Mouse (Mus musculus) left cerebral cortex, adult 8-10 months (tissue): ENCODE data around the gene Tpgs1. TPM values are rescaled to one million over a fixed set of nuclear protein-coding genes. Genes with fewer than 3 reads are reported as not detected.
A peak's percentile ranks its signal among the peaks of the same experiment; 100 is the strongest.

ENCODE experiments used
- DNase-seq, 2 experiments: peaks; one replicate each; pipeline ENCODE4 v3.0.0; 2022; ENCODE audit warnings: low spot score in 2 of 2
- total RNA-seq, 4 experiments: library from RNA; stranded (reverse); gene quantifications; 2 replicates each; pipeline ENCODE4 v1.2.4; 2022

Gene Tpgs1
- total RNA-seq, 4 experiments from 2014 or later: 65.1 to 74.5 (median 69.8) TPM

DNA sequence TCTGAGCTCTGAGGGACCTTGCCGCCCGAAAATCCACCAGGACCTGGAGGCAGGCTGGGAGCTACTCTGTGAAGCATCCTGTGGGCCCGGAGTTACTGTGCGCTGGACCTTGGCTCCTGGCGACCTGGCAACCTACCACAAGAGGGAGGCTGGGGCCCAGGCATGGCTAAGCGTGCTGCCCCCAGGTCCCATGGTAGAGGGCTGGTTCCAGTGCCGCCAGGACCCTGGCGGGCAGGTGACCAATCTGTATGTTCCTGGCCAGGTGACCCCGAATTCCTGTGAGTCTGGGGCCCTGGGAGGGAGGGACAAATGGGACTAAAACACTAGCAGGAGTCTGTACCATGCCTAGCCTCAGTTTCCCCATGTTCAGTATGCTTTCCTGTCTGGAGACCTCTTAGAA, 2.7 kb upstream of the Tpgs1 start:
- DNase-seq: no peak

DNA sequence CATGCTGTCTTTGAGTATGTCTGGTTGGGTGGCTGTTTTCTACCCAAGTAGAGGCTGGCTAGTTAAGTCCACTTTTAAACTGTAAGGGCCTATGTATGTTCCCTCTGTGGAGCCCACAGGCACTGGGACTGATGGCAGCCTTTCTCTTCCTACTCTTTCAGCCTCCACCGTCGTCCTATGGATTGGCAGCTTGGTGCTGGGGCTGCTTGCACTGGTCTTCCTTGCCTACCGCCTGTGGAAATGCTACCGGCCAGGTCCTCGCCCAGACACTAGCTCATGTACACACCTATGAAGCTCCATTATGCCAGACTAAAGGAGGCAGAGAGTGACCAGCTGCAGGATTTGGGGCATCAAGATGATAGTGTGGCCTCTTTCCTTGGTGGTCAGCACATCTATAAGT, 1.1 kb upstream of the Tpgs1 start:
- no peak for DNase-seq

DNA sequence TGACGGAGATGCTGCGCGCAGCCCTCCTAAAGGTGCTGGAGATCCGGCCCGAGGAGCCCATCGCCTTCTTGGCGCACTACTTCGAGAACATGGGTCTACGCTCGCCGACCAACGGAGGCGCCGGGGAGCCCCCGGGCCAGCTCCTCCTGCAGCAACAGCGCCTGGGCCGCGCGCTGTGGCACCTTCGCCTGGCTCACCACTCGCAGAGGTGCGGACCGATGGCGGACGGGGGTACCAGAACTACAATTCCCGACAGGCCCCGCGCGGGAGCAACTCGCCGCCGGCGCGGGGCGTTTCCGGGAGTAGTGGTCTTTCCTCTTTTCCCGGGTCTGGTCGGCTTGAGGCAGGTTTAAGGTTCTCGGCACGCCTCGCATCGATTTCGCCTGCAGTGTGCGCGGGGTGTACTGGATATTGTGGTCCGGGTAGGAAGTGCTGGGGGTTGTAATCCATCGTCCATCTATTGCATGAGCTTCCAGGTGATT, 448 bp downstream of the Tpgs1 start:
- peak; percentile 70 to 78 for DNase-seq

DNA sequence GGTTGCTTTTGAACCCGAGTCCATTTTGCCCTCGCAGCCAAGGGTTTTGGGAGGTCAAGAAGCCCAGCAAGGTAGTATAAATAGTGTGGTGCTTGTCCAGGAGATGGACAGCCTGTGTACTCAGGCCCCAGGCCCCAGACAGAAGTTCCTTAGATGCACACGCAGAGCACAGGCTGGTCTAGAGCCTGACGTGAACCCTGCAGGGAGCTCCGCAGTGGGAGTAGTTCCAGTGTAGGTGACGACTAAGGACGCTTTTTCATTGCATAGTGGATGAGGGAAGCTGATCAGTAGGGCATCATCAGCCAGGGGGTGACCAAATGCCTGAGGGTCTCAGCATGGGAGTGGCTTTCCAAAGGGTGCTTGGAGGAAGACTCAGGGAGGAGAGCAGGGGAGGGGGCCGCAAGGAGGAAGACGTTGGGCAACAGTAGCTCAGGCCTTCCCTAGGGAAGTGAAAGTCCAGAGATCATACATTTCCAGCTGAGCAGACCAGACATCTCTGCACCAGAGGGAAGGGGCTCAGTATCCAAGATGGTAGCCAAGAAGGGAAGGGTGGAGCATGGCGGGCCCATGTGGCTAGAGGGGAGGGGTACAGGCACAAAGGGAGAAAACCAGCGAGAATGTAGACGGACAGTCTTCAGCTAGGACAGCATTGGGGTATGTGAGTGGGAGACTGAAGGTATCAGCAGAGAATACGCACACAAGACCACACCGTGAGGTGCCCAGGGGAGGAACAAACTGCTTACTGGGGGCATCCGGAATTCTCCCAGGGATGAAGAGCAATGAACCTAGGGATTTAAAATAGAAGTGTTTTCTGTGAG, 1.1 kb downstream of the Tpgs1 start:
- DNase-seq: no peak

DNA sequence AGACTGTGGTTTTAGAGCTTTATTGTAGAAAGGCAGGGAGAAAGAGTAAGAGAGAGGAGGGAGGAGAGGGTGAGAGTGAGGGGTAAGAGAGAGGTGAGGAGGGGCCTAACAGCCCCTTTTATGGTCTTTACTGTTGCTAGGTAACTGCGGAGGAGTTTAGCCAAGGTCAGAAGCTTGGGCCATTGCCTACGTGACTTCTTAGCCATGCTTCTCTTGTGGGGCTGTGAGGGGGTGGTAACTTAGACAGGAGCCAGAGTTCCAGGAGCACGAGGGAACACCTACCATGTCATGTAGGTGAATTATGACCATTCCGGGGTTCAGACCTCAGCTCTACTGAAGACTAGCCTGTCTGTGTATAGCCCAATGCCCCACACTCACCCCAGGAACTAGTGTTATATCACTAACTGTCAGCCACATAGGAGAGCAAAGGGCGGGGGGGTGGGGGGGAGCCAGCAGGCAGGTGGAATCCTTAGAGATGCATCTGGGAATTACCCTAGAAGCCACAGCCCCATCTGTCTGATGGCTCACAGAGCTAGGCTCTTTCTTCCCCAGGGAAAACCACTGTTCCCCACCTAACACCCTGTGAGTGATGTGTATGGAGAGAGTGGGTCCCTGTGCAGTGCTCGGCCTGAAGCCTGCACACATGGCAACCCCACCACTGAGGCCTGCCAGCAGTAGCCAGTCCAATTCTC, 2.4 kb downstream of the Tpgs1 start:
- DNase-seq: no peak

DNA sequence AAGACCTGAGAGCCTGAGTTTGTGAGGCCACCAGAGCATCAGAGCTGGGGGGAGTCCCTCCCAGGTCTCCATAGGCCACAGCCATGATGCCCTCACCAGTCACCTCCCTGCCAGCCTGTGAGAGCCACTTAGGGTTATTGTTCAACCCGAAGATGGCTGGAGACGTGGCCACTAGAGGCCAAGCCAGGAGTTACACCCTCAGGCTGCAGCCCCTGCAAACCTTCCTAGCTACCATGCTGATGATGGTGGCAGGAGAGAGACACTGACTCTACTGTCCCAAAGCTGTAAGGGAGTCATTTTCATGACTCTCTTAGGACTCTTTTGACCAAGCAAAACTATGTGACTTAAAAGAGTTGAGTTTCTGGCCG, 2.9 kb downstream of the Tpgs1 start:
- no peak for DNase-seq

DNA sequence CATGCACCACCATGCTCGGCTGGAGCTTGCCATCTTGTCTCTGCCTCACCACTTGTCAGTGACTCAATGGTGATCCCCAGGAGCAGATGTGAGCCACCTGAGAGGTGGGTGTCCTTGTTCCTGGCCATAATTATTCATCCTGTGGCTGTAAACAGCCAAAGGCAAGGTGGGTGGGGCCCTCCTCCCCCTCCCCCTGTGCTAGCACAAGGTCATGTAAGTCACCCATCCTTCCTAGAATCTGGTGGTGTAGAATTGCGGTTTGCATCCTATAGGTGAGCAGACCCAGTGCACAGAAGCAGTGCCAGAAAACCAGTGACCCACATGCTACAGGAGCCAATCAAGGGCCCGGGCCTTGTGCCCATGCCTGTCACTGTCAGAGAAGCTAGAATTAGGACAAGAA, 3.9 kb downstream of the Tpgs1 start:
- no peak for DNase-seq

DNA sequence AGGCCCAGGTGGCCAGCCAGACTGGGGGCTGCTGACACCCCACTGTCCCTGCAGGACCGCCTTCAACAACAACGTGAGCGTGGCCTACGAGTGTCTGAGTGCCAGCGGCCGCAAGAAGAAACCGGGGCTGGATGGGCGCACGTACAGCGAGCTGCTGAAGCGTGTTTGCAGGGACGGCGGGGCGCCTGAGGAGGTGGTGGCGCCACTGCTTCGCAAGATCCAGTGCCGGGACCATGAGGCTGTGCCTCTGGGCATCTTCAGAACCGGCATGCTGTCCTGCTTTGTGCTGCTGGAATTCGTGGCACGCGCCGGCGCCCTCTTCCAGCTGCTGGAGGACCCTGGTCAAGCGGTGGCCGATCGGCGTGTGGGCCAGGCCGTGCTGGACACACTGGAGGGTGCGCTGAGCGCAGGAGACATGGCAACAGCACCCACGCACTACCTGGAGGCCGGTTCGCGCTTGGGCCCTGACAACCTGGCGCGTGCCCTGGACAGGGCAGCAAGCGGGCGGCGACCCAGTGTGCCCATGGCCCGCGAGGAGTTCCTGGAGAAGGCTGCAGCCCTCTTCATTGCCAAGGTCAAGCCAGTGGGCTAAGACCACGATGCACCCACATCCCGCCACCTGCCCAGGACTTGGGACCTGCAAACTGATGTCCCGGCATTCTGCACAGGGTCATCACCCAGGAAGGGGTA, 6.3 kb downstream of the Tpgs1 start:
- DNase-seq: no peak

DNA sequence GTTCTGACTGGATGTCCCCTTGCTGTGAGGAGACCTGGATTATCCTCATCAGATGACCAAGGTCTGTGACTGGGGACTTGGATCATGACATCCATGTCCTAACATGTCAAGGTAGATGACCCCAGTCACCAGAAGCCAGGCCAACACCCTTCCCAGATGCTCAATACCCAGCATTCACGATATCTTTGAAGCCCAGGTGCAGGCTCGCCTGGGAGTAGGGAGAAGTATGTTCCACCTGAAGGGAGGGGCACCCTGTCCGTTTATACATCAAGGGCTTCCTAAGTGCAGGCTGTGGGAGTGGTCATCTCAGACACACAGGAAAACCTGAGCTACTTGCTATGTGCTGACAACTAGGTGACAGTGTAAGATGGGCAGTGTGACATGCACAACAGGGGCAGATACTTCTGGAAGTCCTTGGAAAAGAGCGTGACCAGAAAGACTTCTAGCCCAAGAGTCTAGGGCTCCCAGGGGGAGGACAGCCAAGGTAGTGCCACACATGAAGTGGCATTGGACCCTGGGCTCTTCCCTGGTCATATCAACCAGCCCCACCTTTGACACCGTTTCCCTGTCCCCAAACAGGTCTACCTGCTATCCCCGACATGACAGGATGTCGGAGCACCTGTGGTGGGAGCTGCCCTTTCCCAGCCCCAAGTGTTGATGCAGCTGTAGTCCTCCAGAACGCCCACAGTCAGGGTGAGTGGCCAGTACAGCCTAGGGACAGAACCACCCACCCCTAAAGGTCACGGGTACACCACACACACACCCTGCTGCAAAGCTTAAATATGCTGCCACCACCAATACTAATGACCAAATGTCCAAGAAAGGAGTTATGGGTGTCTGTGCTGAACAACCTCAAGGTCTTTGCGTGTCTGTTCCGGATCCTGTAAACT, 11.7 kb downstream of the Tpgs1 start:
- DNase-seq: no peak

DNA sequence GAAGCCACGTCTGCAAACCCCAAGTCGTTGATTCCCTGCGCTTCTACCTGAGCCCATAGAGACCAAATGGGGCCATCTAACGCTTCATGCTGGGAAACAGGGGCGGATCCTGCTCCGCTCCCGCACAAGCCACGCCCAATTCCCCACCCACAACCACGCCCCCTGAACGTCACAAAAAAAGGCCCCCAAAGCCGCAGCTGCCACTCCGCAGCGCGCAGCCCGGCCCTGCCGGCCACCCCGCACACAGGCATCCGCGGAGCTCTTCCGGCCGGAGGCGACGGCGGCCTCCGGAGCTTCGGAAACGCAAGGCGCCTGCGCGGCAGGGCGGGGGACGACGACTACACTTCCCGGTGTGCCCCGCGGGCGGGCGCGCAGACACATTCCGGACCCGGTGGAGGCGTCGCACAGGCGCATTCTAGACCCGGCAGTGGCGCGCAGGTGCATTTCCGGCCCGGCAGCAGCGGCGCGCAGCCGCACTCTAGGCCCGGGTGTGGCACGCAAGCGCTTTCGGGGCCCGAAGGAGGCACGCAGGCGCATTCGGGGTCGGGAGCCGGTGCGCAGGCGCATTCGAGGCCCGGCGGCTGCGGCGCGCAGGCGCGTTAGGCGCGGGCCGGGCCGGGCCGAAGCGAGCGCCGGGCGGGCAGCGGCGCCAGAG, 12.5 kb downstream of the Tpgs1 start, which contains the start of gene Cdc34:
Gene Cdc34 (plus strand): TSS at position 605 of the 655 bp plus-strand sequence.
- DNase-seq: peak; percentile 98 to 100

DNA sequence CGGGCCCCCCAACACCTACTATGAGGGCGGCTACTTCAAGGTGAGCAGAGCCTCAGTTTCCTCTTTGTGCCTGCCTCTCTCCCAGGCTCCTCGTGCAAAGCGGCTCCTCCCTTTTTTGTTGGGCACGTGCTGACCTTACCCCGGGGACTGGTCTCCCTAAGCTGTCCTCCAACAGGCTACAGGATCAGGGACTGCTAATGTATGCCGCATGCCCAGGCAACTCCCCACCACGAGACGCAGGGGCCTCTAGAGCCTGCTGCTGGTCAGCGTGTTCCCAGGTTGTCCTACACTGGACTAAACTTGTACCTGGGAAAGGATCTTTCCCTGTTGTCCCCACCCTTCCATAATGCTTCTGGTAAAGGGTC, 13.4 kb downstream of the Tpgs1 start:
- no peak for DNase-seq

DNA sequence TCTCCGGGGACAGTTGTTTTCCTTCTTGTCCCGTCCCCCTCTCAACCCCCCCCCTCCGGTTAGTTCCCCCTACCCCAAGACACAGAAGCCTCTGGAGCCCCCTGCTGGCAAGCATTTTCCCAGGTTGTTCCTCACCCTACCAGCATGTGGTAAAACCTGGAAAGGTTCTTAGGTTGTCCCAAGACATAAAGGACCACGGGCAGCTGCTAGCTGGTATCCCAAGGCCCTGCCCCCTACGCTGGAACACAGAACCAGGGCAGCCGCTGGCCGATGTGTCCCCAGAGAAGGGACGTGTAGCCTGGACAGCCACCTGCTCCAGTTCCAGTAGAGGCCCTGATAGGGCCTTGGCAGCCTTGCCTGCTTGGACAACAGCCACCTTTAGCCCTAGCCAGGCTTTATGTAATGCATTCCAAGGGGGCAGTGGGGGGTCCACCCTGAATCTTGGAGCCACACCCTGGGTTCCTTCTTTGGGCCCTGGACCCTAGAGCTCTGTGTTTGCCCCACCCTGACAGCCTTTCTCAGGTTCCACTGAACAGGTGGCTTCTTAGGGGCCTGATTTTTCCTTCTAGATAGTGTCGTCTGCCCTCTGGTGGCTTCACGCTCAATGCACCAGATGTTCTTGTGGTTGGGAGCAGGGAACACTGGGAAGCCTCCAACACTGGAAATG, 13.9 kb downstream of the Tpgs1 start:
- no peak for DNase-seq

DNA sequence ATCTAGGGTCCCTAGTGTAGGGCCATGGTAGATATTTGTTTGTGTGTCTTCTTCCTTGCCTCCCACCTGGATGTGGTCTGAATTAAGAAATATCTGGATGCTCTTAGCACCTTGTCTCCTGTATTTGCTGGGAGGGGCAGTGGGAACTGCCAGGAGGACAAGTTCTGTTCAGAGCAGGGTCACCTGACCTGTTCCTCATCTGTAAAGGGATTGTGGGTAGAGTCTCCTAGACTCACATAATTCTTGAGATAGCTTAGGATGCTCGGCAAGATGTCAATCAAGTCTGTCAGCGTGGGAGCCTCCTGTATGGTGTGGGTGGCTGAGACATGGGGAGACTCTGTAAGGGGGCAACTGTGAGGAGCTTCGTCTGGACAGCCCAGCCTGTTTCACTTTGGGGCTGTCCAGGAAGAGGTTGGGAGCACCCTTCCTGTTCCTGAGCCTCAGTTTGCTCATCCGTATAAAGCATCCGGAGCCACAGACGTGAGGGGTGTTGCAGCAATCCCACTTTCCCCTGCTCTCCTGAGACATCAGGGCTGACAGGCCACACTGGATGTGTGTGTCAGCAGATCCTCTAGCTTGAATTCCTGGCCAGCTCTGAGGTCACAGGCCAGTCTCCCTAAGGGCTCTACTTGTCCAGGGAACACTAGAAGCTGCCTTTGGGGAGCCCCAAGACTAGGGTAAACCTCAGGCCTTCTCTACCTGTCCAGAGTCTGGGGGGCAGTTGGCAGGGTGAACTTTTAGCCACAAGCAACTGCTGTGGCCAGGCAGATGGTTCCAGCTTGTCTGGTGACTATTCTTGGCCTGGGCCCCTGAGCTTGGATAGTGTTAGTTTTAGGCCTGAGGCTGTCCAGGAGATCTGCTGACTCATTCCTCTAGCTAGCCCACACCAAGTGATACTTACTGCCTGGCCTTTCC, 14.8 kb downstream of the Tpgs1 start:
- no peak for DNase-seq

DNA sequence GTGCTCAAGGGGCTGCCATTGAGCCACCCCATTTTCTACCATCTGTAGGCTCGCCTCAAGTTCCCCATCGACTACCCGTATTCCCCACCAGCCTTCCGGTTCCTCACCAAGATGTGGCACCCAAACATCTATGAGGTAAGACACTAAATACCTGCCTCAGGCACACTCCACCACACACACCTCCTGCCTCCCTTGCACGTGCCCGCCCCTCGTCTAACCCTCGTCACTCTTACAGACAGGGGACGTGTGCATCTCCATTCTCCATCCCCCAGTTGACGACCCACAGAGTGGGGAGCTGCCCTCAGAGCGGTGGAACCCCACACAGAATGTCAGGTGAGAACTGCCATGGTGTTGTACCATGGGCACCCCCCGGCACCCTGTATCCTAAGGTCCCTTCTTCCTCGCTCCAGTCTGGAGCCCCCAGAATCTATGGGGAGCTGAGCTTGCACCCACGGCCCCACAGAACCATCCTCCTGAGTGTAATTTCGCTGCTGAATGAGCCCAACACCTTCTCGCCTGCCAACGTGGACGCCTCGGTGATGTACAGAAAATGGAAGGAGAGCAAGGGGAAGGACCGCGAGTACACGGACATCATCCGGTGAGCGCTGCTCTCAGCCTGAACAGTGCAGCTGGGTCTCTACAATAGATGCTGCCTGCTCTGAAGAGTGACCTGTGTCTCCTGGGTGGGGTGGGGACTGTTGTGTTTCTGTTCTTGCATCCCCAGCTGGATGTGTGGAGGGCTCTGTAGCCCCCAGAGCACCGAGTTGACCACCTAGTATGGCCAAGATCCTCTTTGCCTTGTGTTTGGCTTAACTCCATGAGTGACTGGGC, 15.8 kb downstream of the Tpgs1 start:
- DNase-seq: no peak

DNA sequence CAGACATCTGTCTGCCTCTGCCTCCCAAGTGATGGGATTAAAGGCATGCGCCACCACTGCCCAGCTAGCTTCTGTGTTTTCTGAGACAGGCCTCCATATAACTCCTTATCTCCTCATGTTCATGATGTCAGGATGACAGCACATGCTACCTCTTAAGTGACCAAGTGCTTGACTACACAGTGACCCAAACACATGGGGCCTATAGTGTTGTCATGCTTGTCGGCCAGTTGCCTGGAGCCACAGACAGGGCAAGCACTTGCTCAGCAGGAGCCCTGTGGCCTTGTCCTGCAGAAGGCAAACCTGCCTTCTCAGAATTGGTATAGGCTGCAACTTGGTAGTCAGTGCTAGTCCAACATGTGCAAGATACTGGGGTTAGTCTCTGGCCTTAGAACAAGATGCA, 17.1 kb downstream of the Tpgs1 start:
- DNase-seq: no peak

DNA sequence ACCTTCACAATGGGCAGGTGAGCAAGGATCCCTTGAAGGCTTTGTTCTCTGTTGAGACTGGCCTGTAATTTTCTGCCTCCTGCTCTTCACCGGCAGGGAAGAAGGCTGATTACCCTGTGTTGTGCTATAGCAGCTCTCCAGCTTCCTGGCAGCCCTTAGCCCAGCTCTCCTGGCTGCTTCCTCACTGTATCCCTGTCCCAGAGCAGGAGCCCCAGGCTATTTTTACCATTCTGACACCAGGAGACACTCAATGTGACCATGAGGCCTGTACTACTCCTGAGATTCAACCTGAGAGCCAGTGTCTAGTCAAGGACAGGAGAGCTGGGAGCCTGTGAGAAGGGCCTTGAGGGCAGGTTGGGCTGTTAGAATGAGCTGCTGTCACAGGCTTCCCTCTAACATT, 17.5 kb downstream of the Tpgs1 start:
- no peak for DNase-seq

DNA sequence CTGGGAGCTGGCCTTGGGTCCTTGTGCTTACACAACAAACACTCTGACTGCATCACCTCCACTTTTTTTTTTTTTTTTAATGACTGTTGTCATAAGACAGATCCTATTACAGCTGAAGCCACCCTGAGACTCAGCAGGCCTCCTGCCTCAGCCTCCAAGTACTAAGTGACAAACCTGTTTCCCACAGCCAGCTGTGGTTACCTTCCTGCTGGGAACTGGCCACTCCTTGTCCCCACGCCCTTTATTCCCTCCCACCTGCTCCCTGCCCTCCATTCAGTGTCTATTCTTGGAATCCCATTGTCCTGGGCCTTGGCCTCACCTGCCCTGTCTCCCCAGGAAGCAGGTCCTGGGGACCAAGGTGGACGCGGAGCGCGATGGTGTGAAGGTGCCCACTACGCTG, 18.3 kb downstream of the Tpgs1 start:
- DNase-seq: no peak

DNA sequence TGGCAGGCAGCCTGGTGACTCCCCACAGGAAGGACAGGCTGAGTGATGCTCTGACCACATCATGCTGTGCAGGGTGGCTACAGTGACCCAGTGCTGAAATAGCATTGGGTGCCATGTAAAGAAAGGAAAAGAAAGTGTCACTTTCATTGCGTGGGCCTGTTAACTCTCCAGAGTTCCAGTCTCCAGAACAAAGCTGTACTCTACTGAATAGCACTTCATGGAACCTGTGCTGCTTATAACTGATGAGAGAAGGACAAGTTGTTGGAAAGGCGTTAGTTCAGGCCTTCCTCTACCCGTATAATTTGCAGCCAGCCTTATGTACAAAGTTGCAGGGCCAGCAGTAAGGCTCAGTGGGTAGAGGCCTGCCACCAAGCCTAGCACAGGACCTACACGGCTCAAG, 19.6 kb downstream of the Tpgs1 start, which contains the start of gene Gzmm:
Gene Gzmm (plus strand): TSS at position 301 of the 400 bp plus-strand sequence.
- no peak for DNase-seq
